Mouse (Mus musculus): ENCODE data around the gene Adam22. TPM values are rescaled to one million over a fixed set of nuclear protein-coding genes. Genes with fewer than 3 reads are reported as not detected.

Adam22 gene
- polyA plus RNA-seq, 1 experiment from 2014 or later: 6.2 TPM

- ATAC-seq: no peak
- Histone ChIP-seq H3K4me2 (replicated peaks) (no peak overlapping the region), H3K27me3 (replicated peaks) (no peaks in the 10 kb centered on the region), H3K4me1 (replicated peaks) (no peaks in the 10 kb centered on the region), H3K9me3 (no peaks in the 10 kb centered on the region), H3K4me3 (replicated peaks) (no peak overlapping the region), H3K9ac (no peak overlapping the region), H3K36me3 (no peaks in the 10 kb centered on the region), H3K27ac (no peak overlapping the region)
- 49% methylated on average over 4 of the region's 4 CpGs for WGBS
Measured at GRCm38 (mm10) chr5:8310907-8311306, 57.1 kb downstream of the Adam22 start.

GRCm38 (mm10) chr5:8297719-8298419, 70.1 kb downstream of the Adam22 start:
- no peak overlapping the region for H3K4me3 ChIP-seq (replicated peaks)
- no peak overlapping the region for H3K4me2 ChIP-seq (replicated peaks)
- no peak for ATAC-seq
- no peak overlapping the region for H3K27ac ChIP-seq
- H3K27me3 ChIP-seq (replicated peaks): no peaks in the 10 kb centered on the region
- no peaks in the 10 kb centered on the region for H3K36me3 ChIP-seq
- no peaks in the 10 kb centered on the region for H3K4me1 ChIP-seq (replicated peaks)
- H3K9ac ChIP-seq: no peak overlapping the region
- H3K9me3 ChIP-seq: no peaks in the 10 kb centered on the region
- WGBS: 73% methylated on average over 10 of the region's 10 CpGs

GRCm38 (mm10) chr5:8293287-8293686, 74.7 kb downstream of the Adam22 start:
- no peaks in the 10 kb centered on the region for H3K4me1 ChIP-seq (replicated peaks)
- no peak overlapping the region for H3K27ac ChIP-seq
- no peak overlapping the region for H3K4me3 ChIP-seq (replicated peaks)
- ATAC-seq: no peak
- no peak overlapping the region for H3K4me2 ChIP-seq (replicated peaks)
- 27% methylated on average over 1 of the region's 1 CpGs for WGBS
- no peaks in the 10 kb centered on the region for H3K36me3 ChIP-seq
- H3K27me3 ChIP-seq (replicated peaks): no peaks in the 10 kb centered on the region
- no peak overlapping the region for H3K9ac ChIP-seq
- H3K9me3 ChIP-seq: no peaks in the 10 kb centered on the region

GRCm38 (mm10) chr5:8291496-8291895, 76.5 kb downstream of the Adam22 start:
- ATAC-seq: no peak
- Histone ChIP-seq H3K9me3 (no peaks in the 10 kb centered on the region), H3K9ac (no peak overlapping the region), H3K27me3 (replicated peaks) (no peaks in the 10 kb centered on the region), H3K4me2 (replicated peaks) (no peak overlapping the region), H3K27ac (no peak overlapping the region), H3K4me3 (replicated peaks) (no peak overlapping the region), H3K36me3 (no peaks in the 10 kb centered on the region), H3K4me1 (replicated peaks) (no peaks in the 10 kb centered on the region)
- WGBS: 89% methylated on average over 1 of the region's 1 CpGs

GRCm38 (mm10) chr5:8289678-8290614, 78.0 kb downstream of the Adam22 start:
- no peak overlapping the region for H3K9ac ChIP-seq
- no peaks in the 10 kb centered on the region for H3K36me3 ChIP-seq
- no peak overlapping the region for H3K27ac ChIP-seq
- H3K4me2 ChIP-seq (replicated peaks): no peak overlapping the region
- ATAC-seq: no peak
- H3K4me1 ChIP-seq (replicated peaks): no peaks in the 10 kb centered on the region
- no peak overlapping the region for H3K4me3 ChIP-seq (replicated peaks)
- 69% methylated on average over 6 of the region's 6 CpGs for WGBS
- H3K27me3 ChIP-seq (replicated peaks): no peaks in the 10 kb centered on the region
- no peaks in the 10 kb centered on the region for H3K9me3 ChIP-seq

GRCm38 (mm10) chr5:8284123-8284522, 83.8 kb downstream of the Adam22 start:
- WGBS: 61% methylated on average over 5 of the region's 5 CpGs

GRCm38 (mm10) chr5:8276141-8276540, 91.8 kb downstream of the Adam22 start:
- Histone ChIP-seq H3K4me2 (replicated peaks) (no peak overlapping the region), H3K4me3 (replicated peaks) (no peak overlapping the region), H3K4me1 (replicated peaks) (no peaks in the 10 kb centered on the region), H3K9ac (no peak overlapping the region), H3K27ac (no peak overlapping the region), H3K36me3 (no peaks in the 10 kb centered on the region), H3K27me3 (replicated peaks) (no peaks in the 10 kb centered on the region), H3K9me3 (no peaks in the 10 kb centered on the region)
- ATAC-seq: no peak
- 73% methylated on average over 1 of the region's 1 CpGs for WGBS

More at GRCm38 (mm10) chr5:8284123-8284522, 83.8 kb downstream of the Adam22 start:
- no peak overlapping the region for H3K27ac ChIP-seq
- H3K27me3 ChIP-seq (replicated peaks): no peaks in the 10 kb centered on the region
- no peak overlapping the region for H3K4me3 ChIP-seq (replicated peaks)
- no peak for ATAC-seq
- H3K9me3 ChIP-seq: no peaks in the 10 kb centered on the region
- no peaks in the 10 kb centered on the region for H3K4me1 ChIP-seq (replicated peaks)
- H3K4me2 ChIP-seq (replicated peaks): no peak overlapping the region
- H3K9ac ChIP-seq: no peak overlapping the region
- no peaks in the 10 kb centered on the region for H3K36me3 ChIP-seq

- no peaks in the 10 kb centered on the region for H3K36me3 ChIP-seq
- H3K9me3 ChIP-seq: no peaks in the 10 kb centered on the region
- H3K4me3 ChIP-seq (replicated peaks): no peak overlapping the region
- H3K27ac ChIP-seq: no peak overlapping the region
- no peak for ATAC-seq
- WGBS: 100% methylated on average over 1 of the region's 1 CpGs
- H3K9ac ChIP-seq: no peak overlapping the region
- H3K27me3 ChIP-seq (replicated peaks): no peaks in the 10 kb centered on the region
- H3K4me1 ChIP-seq (replicated peaks): no peaks in the 10 kb centered on the region
- H3K4me2 ChIP-seq (replicated peaks): no peak overlapping the region
Measured at GRCm38 (mm10) chr5:8257366-8257765, 110.6 kb downstream of the Adam22 start.

- ATAC-seq: no peak
- H3K4me3 ChIP-seq (replicated peaks): no peak overlapping the region
- no peak overlapping the region for H3K4me2 ChIP-seq (replicated peaks)
- no peaks in the 10 kb centered on the region for H3K27me3 ChIP-seq (replicated peaks)
- H3K36me3 ChIP-seq: no peaks in the 10 kb centered on the region
- H3K9me3 ChIP-seq: no peaks in the 10 kb centered on the region
- H3K27ac ChIP-seq: no peak overlapping the region
- H3K9ac ChIP-seq: no peak overlapping the region
- 88% methylated on average over 4 of the region's 4 CpGs for WGBS
- no peaks in the 10 kb centered on the region for H3K4me1 ChIP-seq (replicated peaks)
Measured at GRCm38 (mm10) chr5:8256487-8256886, 111.5 kb downstream of the Adam22 start.

- H3K27ac ChIP-seq: no peak overlapping the region
- H3K4me3 ChIP-seq (replicated peaks): no peak overlapping the region
- ATAC-seq: no peak
- 94% methylated on average over 7 of the region's 7 CpGs for WGBS
- H3K36me3 ChIP-seq: no peaks in the 10 kb centered on the region
- H3K9ac ChIP-seq: no peak overlapping the region
- H3K27me3 ChIP-seq (replicated peaks): no peaks in the 10 kb centered on the region
- no peaks in the 10 kb centered on the region for H3K9me3 ChIP-seq
- H3K4me1 ChIP-seq (replicated peaks): no peaks in the 10 kb centered on the region
- H3K4me2 ChIP-seq (replicated peaks): no peak overlapping the region
Measured at GRCm38 (mm10) chr5:8244696-8245095, 123.3 kb downstream of the Adam22 start.

GRCm38 (mm10) chr5:8243064-8243615, 124.8 kb downstream of the Adam22 start:
- Histone ChIP-seq H3K27ac (no peak overlapping the region), H3K27me3 (replicated peaks) (no peaks in the 10 kb centered on the region), H3K9me3 (no peaks in the 10 kb centered on the region), H3K4me2 (replicated peaks) (no peak overlapping the region), H3K36me3 (no peaks in the 10 kb centered on the region), H3K4me1 (replicated peaks) (no peaks in the 10 kb centered on the region), H3K9ac (no peak overlapping the region), H3K4me3 (replicated peaks) (no peak overlapping the region)
- WGBS: 70% methylated on average over 4 of the region's 4 CpGs
- no peak for ATAC-seq

GRCm38 (mm10) chr5:8242660-8243059, 125.3 kb downstream of the Adam22 start:
- 90% methylated on average over 1 of the region's 1 CpGs for WGBS
- no peak for ATAC-seq
- H3K4me3 ChIP-seq (replicated peaks): no peak overlapping the region
- H3K4me2 ChIP-seq (replicated peaks): no peak overlapping the region
- H3K27me3 ChIP-seq (replicated peaks): no peaks in the 10 kb centered on the region
- H3K27ac ChIP-seq: no peak overlapping the region
- no peaks in the 10 kb centered on the region for H3K4me1 ChIP-seq (replicated peaks)
- no peak overlapping the region for H3K9ac ChIP-seq
- no peaks in the 10 kb centered on the region for H3K9me3 ChIP-seq
- no peaks in the 10 kb centered on the region for H3K36me3 ChIP-seq
